Mouse (Mus musculus) C2C12 (cell line): Measurements from ENCODE around the gene Bag1.

ENCODE experiments used
- CTCF ChIP-seq: IDR thresholded peaks from one replicate; pipeline ENCODE4 v1.5.1; 2011; ENCODE audit not compliant: control insufficient read depth, insufficient read depth, insufficient read length
- FOSL1 ChIP-seq: IDR thresholded peaks from one replicate; pipeline ENCODE4 v1.8.0; 2011; ENCODE audit warnings: mild to moderate bottlenecking, low read length; ENCODE audit not compliant: poor library complexity, insufficient read depth, severe bottlenecking
- MAX ChIP-seq: IDR thresholded peaks from one replicate; pipeline ENCODE4 v1.6.1; 2011; ENCODE audit warnings: mild to moderate bottlenecking, control low read depth
- MYOD1 ChIP-seq: IDR thresholded peaks from one replicate; pipeline ENCODE4 v1.6.1; 2011; ENCODE audit warnings: low read depth; ENCODE audit not compliant: control insufficient read depth, insufficient read length
- MYOG ChIP-seq: IDR thresholded peaks from one replicate; pipeline ENCODE4 v1.6.1; 2011; ENCODE audit not compliant: control insufficient read depth, insufficient read length; ENCODE audit errors: extremely low read depth
- USF1 ChIP-seq: IDR thresholded peaks from one replicate; pipeline ENCODE4 v1.6.1; 2011; ENCODE audit warnings: low read depth, mild to moderate bottlenecking, control low read depth, moderate library complexity

GRCm38 (mm10) chr4:40970842-40971701, 23.0 kb upstream of the Bag1 start, which contains the start of gene Nfx1:
- TF ChIP-seq CTCF, result no peak
- no peak for TF ChIP-seq MYOD1
- TF ChIP-seq MYOG, result no peak
- TF ChIP-seq USF1, result peak; percentile 95
- no peak for TF ChIP-seq FOSL1
- TF ChIP-seq MAX, result peak; percentile 66
